Mouse (Mus musculus) liver, embryonic 14.5 days (tissue): ENCODE data around the gene Slc44a2.

ENCODE experiments used
- CTCF ChIP-seq: IDR thresholded peaks from 2 replicates; pipeline ENCODE4 v1.5.1; 2016; ENCODE audit warnings: antibody characterized with exemption, low read depth, control low read depth
- EP300 ChIP-seq: IDR thresholded peaks from 2 replicates; pipeline ENCODE4 v1.6.1; 2016; ENCODE audit warnings: antibody characterized with exemption, low read depth

DNA sequence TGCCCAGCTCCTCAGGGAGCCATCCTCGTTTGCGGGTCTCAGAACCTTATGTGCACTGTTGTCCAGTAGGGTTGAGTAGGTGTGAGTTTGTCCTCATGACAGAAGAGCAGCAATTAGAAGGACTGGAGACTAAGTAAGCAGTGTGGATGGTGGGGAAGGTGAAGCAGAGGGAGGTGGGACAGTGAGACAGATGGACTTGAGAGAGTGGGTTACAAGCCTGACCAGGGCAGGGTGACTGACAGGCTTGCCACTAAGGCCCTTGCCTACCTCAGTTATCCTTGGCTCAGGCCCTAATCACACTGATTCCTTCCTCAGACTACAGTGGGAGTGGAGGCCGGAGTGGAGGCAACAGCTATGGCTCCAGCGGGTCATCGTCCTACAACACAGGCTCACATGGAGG is 83.2 kb downstream of the Slc44a2 start:
- no peak for TF ChIP-seq CTCF
- TF ChIP-seq EP300, result no peak
